Mouse (Mus musculus) granulocyte monocyte progenitor cell, adult 5-6 weeks (primary cell): ENCODE data around the gene Esrp2. TPM values are rescaled to one million over a fixed set of nuclear protein-coding genes. Genes with fewer than 3 reads are reported as not detected.

Source experiments
- ATAC-seq: replicated peaks from 2 replicates; pipeline ENCODE4 v1.8.0; 2016; ENCODE audit warnings: mild to moderate bottlenecking, moderate TSS enrichment, inconsistent platforms; ENCODE audit not compliant: poor library complexity, severe bottlenecking
- total RNA-seq, 2 experiments: library from RNA; stranded (forward) in 1 of 2; stranded (reverse) in 1 of 2; fragments of 200-712, 200-1000 nt in 1 of 2; fragments of >200 nt in 1 of 2; fragmentation: Nextera tagmentation in 1 of 2; gene quantifications; 2 replicates each; pipeline ENCODE4 v1.2.3; 2014 to 2017

Esrp2 gene
- total RNA-seq (2014; fragmentation: Nextera tagmentation) = not detected in 2 replicates
- not detected in 2 replicates for total RNA-seq (2017)

DNA sequence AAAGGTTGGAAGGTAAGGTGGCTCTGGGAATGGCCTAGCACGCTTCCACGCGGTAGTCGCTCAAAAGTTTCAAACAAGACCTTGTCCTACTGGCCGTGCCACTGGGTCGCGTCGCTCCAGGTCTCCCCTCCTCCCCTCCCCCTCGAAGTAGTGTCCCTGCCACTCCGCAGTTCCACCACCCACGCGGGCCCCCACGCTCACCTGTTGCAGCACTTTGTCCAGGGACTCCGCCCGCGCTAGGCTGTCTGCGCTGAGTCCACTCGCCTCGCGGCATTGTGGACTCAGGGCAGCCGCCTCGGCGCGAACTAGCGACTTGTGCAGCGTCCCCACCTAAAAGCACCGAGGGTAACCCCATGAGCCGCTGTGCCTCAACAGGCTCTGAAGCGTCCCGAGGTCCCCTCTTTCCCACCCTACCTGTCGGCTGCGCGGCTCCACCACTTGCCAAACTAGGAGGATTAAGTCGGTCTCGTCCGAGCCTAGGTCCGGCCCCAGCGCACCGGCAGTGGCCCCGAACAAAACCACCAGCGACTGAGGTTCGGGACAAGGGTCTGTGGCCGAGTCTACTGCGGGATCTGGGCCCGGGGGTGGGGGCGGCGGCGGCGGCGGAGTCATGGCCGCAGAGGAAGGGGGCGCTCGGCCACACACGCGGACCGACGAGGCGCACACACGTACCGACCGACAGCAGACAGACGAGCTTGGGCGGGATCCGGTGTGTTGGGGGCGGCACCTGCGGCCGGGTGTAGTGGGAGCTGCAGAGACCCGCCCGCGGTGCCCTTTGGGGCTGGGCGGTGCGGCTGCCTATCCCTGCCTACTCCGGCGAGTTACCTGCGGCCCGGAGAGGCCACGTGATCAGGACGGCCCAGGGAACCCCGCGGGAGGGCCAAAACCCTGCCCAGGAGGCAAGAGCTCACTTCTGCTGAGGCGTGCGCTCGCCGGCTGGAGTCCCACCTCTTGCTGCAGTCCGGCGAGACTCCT lies at the start of gene Esrp2:
TSS of gene Esrp2 (minus strand) at position 819 of the 975 bp plus-strand sequence.
- peak; percentile 31 for ATAC-seq

DNA sequence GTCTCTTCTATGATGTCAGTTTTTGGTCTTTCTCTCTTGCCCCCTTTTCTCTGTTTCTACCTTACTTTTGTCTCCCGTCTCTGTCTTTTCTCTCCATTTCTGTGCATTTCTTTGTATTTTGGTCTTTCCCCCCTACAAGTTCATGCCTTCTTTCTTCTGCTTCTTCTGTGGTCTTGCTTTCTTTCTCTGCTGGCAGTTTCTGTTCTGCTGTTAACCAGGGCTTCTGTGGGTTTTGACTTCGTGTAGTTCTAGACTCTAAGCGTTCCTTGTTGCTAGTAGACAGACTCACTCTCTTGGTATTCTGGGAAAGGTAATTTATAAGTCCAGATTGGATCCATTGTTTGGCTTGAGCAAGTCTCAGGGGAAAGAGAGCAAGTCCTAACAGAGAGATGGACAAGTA lies 49.6 kb upstream of the Esrp2 start:
- ATAC-seq = no peak

DNA sequence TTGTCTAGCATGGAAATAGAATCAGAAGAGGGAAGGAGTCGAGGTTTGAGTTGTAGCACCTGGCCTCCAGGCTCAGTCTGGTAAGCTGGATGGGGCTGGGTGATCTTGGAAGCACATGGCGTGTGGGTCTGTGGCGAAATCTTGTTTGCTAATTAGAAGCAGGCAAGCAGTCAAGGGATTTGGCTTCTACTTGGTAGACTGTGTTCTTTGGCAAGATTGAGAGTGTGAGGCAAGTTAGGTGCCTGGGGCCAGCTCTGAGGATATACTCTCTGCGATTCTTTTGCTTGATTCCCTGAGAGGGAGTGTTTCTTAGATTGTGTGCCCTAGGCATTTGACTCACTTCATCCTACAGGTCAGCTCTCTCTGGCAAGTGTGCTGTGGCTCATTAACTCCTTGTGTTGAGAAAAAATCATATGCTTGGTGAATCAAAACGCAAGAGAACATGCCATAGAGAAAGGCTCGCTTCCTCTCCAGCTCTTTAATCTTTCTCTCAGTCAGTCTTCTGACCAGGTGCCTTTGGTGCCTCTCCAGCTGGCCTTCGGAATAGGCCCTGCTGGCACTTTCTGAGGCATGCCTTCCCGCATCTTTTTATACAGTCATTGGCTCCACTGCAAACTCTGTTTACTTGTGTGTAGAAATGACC lies 49.0 kb upstream of the Esrp2 start:
- no peak for ATAC-seq

DNA sequence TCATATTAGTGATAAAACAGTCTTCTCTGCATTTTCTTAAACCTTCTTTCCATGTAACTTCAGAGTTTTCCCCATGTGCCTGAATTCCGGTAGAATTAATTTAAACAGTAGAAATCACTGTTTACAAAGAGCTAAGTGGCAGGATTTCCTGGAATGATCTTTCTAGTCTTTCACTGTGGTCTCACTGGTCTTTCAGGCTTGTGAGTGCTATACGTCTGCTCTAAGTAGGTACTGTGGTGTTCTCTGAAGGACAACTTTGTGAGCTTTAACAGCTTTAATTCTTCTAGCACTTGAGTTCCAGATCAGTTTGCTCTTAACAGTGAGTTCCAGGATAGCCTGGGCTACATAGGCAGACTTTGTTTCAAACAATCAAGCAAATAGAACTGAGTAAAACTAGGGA lies 41.7 kb upstream of the Esrp2 start:
- ATAC-seq = no peak

DNA sequence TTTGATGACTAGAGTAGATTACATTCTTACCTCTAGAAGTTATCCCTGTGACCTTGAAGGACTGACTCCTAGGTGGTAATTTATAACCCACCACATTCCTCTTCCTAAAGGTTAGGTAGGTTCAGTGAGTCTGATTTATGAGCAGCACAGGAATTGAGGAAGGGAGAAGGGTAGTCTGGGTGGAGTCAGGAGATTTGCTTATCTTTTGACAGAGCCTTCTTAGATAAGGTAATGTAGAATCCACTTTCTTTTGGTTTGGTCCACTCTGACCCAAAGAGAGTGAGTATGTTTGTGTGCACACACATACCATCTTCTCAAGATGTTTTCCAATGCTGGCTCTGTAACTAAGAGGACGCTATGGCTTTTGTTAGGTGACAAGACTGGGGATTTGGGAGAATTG lies 40.8 kb upstream of the Esrp2 start:
- no peak for ATAC-seq

DNA sequence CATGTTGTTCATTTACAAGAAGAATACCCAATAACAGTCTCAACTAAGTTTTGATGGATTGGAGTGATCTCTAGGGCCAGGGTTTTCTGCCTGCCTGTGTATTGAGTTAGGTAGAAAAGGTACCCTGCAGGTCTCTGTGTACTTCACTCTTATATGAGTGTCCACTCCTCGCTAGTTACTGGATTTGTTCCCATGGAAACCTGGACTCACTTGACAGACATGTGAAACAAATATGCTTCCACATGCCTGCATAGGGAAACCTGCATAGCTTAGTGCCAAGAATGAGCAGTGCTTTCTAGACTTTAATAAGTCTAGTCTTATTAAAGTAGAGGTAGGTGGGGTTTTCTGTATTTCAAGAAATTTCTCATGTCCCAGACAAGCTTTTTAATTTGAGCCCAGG lies 40.1 kb upstream of the Esrp2 start:
- ATAC-seq = no peak

DNA sequence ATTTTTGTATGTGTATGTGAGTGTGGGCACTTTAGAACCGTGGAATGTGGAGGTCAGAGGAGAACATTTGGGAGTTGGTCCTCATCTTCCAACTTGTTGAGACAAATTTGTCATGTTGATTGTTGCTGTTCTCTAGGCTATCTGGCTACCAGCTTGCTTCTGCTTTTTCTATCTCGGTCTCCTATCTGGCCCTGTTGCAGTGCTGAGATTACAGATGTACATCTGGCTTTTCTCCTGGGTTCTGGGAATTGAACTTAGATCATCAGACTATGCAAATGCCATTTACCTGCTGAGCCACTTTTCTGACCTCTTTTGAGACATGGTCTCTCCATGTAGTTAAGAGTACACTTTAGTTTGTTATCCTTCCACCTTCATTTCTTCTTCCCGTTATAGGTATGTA lies 36.8 kb upstream of the Esrp2 start:
- no peak for ATAC-seq

DNA sequence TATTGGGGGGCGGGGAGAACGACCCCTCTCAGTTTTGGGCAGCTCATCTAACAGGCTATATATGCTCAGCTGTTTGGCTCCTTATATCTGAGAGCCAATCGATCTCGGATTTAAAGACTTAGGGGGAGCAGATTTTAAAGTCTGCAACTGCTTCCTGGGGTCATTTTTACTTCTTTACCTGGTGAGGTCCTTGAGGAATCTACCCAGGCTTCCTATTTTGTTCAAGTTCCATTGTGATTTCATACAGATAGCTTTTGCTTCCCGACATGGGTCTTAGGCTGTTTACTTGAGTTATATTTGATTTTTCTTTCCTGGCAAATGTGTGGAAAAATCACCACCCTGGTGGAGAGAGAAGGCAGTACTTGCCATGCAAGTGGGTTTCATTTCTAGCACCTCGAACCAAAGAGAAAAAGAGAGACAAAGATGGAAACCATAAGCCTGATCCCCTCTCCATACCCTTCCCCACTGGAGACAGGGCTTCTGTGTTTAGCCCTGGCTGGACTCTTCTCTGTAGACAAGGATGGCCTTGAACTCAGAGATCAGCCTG lies 33.2 kb upstream of the Esrp2 start:
- ATAC-seq = no peak

DNA sequence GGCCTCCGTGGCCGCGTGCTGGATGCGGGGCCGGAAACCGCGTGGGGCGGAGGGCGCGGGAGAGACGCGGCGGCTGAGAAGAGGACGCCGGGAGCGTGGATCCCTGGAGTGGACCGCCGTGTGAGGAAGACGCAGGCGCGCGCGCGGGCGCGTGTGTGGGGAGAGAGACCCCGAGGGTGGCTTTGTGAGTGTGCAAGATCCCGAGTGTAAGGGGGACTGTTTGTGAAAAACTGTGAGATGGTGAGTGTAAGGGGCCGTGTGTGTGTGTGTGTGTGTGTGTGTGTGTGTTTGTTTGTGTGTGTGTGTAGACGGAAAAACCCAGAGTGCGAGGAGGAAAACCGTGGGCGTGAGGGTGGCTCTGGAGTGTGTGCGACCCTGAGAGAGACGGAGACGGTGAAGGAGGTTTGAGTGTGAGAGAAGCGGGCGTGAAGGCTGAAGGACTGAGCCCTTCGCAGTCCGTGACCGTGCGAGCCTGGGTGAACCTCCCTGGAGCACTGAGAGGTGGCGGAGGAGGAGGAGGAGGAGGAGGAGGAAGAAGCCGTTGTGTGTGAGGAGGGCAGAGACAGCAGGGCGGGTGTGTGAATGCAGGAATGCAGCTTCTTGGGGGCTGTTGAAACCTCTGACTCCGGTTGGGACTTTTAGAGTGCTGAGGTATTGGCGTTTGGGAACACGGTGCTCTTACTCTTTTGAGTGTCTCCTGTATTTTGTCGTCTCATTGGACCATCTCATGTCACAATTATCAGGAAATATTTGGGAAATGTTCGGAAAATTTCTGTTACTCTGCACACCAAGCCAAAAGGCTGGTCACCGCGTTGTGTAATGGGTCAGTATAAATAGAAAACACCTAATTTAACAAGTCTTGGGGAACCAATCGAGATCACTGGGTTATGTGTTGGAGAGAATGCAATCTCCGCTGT lies 32.5 kb upstream of the Esrp2 start:
- peak; percentile 38 for ATAC-seq

DNA sequence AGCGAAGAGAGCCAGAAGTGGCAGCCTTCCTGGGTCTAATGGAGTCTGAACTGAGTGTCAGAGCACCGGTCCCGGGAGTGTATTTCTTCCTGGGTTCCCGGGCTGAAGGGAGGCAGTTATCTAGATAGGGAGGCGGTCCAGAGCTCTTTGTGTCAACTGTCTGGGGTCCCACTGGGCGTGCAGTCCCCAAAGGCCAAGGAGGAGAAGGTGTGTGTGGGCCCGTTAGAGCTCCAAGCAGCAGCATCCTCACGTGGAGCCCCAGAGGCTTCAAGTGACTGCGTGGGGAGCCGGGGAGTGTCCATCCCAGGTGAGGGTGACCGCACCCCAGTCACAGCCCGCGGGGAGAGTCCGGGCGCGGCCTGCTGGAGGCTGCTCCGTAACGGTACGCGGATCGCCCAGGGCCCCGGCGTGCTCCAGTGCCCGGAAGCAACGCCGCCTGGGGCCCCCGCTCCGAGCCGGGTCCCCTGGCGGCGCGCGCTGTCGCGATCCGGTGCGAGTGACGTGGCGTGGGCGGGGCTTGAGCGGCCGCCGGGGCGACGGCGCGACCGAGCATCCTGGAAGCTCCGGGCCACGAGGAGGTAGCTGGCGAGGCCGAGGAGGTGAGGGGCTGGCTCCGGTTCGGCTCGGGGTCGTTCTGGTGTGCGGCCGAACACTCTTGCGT lies 31.7 kb upstream of the Esrp2 start, which contains the start of gene Slc7a6:
TSS of gene Slc7a6 (plus strand) at position 502 of the 661 bp plus-strand sequence.
- ATAC-seq = peak; percentile 82

DNA sequence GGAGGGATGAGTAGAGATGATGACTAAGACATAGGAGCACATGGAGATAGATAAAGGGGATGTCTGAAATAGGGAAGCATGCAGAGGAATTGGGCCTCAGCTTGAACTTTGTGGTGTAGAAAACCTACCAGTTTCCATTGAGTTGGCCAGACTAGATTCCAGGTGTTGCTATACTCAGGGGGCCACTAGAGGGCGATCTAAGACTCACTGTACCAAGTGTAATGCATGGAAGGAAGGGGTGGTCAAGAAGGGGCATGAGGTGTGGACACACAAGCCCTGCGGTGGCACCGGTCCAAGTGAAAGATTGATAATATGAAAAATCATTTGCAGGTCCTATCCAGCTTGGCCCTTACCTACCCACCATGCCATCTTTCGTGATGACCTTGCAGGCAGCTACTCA lies 28.7 kb upstream of the Esrp2 start:
- peak; percentile 54 for ATAC-seq

DNA sequence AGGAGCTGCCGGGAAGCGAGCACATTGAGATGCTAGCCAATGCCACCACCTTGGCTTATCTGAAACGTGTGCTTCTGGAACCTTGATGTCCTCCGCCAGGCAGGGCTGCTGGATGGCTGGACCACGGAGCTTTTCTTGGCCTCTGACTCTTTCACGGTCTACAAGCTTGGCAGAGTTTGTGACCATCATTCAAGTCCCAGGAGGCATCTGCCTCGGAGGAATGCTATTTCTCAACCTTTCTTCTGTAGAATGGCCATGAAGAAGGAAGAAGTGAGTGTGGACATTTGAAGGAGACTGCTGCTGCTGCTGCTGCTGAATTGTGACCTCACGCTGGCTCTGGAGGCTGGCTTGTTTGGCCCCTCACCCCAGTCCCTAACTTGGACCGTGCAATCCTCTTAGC lies 26.5 kb upstream of the Esrp2 start:
- no peak for ATAC-seq

DNA sequence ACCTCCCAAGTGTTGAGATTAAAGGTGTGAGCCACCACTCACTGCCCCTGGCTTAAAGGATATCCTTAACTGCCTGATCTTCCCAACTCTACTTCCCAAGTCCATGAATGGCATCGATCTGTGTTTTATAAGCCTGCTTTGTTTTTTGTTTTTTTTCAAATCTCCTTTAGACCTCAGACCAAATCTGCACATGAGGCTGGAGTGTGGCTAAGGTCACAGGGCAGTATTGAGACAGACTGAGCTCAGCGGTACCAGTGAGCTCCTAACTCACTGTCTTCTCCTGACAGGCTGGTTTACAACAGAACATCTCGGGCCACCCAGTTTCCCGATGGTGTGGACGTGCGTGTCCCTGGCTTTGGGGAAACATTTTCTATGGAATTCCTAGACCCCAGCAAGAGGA lies 23.1 kb upstream of the Esrp2 start:
- ATAC-seq = no peak

DNA sequence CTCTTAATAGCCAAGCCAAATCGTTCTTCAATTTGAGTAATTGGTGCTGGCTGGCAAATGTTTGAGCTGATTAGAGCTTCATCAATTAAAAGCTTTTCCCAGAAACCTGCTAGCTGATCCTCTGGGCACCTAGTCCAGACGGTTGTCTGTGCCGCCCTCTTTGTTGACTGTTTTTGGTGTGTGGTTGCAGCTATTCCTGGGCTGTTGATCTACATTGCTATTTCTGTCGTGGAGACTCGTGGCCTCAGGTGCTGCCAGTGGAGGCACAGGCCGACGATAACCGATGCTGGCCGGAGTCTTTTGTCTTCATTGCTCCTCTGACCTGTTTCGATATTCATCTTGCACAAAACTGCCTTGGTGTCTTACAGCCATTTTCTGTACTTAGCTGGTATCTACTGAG lies 21.6 kb upstream of the Esrp2 start:
- no peak for ATAC-seq

DNA sequence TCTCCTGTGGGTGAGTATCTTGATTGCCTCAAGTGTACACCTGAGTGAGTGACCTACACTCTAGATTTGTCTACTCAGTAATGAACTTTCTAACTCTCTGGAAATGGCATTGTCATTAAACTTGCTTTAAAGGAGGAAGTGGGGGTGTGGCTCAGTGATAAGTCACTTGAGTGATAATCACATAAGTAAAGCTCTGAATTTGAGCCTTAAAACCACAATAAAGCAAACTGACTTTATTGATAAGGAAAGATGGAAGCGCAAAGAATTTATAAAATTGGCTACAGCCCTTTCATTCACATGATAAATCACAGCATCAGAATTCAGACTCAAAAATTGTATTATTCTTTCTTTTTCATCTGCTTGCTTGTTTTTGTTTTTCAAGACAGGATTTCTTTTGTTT lies 20.6 kb upstream of the Esrp2 start:
- no peak for ATAC-seq

DNA sequence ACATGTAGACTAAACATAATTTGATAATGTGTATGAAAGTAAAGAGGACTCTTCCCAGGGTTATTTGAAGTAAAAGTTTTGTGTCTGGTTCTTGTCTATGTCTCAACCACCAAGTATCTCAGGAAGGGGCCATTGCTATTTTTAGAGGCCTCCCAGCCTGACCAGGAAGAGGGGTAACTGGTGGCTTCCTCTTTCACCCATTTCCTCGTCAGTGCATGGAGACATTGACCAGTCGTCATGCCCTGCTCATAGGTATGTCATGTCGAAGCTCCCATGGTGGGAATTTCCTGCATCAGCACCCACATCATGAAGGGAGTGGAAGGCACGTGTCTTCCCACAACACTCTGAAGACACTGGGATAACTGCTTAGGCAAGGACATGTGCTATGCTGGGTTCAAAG lies 16.1 kb upstream of the Esrp2 start:
- ATAC-seq = peak; percentile 63

DNA sequence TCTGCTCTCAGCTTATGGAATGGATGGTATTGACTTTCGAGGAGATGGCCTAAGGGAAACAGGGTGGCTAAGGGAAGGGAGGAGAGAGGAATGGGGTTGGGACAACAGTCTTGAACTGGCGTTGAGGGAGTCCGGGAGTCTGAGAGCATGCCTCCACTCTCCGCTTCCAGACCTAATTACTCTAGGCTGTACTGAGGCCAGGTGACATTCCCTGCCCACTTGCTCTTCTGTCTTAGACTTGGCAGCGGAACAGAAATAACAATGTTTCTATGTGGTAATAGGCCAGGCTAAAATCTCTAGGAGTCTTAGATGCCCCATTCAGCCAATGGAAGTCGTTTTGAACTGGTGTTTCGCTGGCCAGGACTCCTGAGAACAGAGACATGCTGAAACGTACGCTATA lies 14.3 kb upstream of the Esrp2 start:
- no peak for ATAC-seq

DNA sequence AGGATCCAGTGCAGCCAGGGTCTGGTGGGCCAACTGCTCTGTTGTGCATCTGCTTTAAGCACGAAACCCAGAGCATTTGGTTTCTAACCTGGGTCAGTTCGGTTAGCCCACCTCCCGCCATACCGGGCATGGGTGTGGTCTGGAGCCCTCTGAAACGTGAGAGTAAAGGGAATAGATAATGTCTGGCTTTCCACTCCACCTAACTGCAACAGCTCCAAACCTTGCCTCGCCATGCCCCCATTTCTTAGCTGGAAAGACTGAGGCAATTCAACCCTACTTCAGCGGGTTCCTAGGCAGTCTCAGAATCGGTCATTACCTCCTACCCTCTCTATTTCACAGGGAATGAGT lies 13.9 kb upstream of the Esrp2 start:
- ATAC-seq = no peak

DNA sequence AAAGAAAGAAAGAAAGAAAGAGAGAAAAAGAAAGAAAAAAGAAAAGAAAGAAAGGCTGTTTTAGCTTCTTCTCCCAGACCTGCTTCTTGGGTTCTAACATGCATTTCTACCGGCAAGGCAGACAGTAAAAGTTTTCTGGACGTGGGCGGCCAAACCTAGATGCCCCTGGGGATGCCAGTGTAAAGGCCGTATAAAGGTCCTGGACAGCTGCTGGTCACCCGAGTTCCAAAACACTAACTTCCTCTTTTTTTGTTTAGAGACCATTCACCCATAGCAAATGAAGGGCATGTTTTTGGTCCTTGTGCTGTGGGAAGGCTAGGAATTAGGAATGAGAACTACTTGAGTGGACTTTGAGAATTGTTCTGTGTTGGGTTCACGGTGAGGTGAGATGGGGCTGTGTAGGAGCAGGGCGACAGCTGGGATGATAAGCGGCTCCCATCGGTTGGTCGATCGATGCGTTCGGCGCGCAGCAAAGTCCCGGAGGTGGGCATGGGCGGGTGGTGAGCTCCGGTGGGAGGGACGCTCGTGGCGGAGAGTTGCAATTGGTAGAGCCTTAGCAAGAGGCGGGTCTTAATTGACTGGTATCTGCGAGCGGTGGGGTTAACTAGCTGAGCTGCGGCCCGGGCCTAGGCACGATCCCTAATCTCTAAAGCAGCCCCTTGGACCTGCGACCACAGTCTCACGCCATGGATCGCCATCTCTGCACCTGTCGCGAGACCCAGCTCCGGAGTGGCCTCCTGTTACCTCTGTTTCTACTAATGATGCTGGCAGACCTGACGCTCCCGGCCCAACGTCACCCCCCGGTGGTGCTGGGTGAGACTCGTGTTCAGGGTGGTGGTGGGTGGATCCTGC lies 13.3 kb upstream of the Esrp2 start, which contains the start of gene Pla2g15:
TSS of gene Pla2g15 (plus strand) at position 599 of the 852 bp plus-strand sequence.
- ATAC-seq = peak; percentile 86
